Mouse (Mus musculus) urinary bladder, postnatal 25 days (tissue): ENCODE measurements around the gene Ctf2.

Experiments used
- DNase-seq: peaks from one replicate; pipeline ENCODE4 v3.0.0; 2022; ENCODE audit warnings: low spot score

The Ctf2 gene

GRCm38 (mm10) chr7:127686740-127687449 lies 45.1 kb downstream of the Ctf2 start:
- no peak for DNase-seq

- DNase-seq = no peak
Observed at GRCm38 (mm10) chr7:127685304-127686018, 46.5 kb downstream of the Ctf2 start.

GRCm38 (mm10) chr7:127681888-127682553 lies 49.9 kb downstream of the Ctf2 start:
- no peak for DNase-seq

- no peak for DNase-seq
Observed at GRCm38 (mm10) chr7:127680541-127680940, 51.4 kb downstream of the Ctf2 start.

- no peak for DNase-seq
Observed at GRCm38 (mm10) chr7:127678811-127679210, 53.2 kb downstream of the Ctf2 start.

GRCm38 (mm10) chr7:127677609-127678008 lies 54.4 kb downstream of the Ctf2 start:
- DNase-seq = no peak

- DNase-seq = no peak
Observed at GRCm38 (mm10) chr7:127677077-127677476, 54.9 kb downstream of the Ctf2 start.

- no peak for DNase-seq
Observed at GRCm38 (mm10) chr7:127675391-127675811, 56.6 kb downstream of the Ctf2 start.

- peak; percentile 89 for DNase-seq
Observed at GRCm38 (mm10) chr7:127674977-127675376, 57.0 kb downstream of the Ctf2 start.

GRCm38 (mm10) chr7:127672776-127673175 lies 59.2 kb downstream of the Ctf2 start:
- DNase-seq = no peak

GRCm38 (mm10) chr7:127671880-127672774 lies 59.8 kb downstream of the Ctf2 start:
- DNase-seq = no peak
